Mouse (Mus musculus) kidney, adult 18-20 months (tissue): ENCODE measurements around the gene Kcnk7.
"Not testable (repeated sequence)": the region's sequence is repeated elsewhere in the genome, so short reads cannot be mapped to it uniquely, and the experiment has no call there.

Source experiments
- DNase-seq: peaks from one replicate; pipeline ENCODE4 v3.0.0; 2021

The Kcnk7 gene

GRCm38 (mm10) chr19:5704163-5704800 is at the start of gene Kcnk7:
Gene Kcnk7, plus strand, starts transcription at chr19:5704367.
- DNase-seq = no peak

GRCm38 (mm10) chr19:5654720-5655298 is 49.4 kb upstream of the Kcnk7 start:
- DNase-seq = no peak

GRCm38 (mm10) chr19:5660942-5661751 is 43.0 kb upstream of the Kcnk7 start:
- peak; percentile 55 for DNase-seq

GRCm38 (mm10) chr19:5662310-5662709 is 41.9 kb upstream of the Kcnk7 start:
- no peak for DNase-seq

GRCm38 (mm10) chr19:5662981-5663913 is 40.9 kb upstream of the Kcnk7 start, which contains the start of gene Sipa1:
Gene Sipa1, minus strand, starts transcription at chr19:5663707.
- DNase-seq = peak; percentile 95

- no peak for DNase-seq
Measured at GRCm38 (mm10) chr19:5664669-5665257, 39.4 kb upstream of the Kcnk7 start.

- DNase-seq = no peak
Measured at GRCm38 (mm10) chr19:5665465-5665864, 38.7 kb upstream of the Kcnk7 start.

- no peak for DNase-seq
Measured at GRCm38 (mm10) chr19:5666386-5666785, 37.8 kb upstream of the Kcnk7 start.

GRCm38 (mm10) chr19:5668372-5668771 is 35.8 kb upstream of the Kcnk7 start:
- no peak for DNase-seq

- peak; percentile 25 for DNase-seq
Measured at GRCm38 (mm10) chr19:5680432-5680831, 23.7 kb upstream of the Kcnk7 start.

GRCm38 (mm10) chr19:5684236-5684635 is 19.9 kb upstream of the Kcnk7 start:
- DNase-seq = no peak

GRCm38 (mm10) chr19:5684985-5685384 is 19.2 kb upstream of the Kcnk7 start:
- DNase-seq = no peak

GRCm38 (mm10) chr19:5685431-5685830 is 18.7 kb upstream of the Kcnk7 start:
- DNase-seq = no peak

- no peak for DNase-seq
Measured at GRCm38 (mm10) chr19:5685861-5686260, 18.3 kb upstream of the Kcnk7 start.

GRCm38 (mm10) chr19:5686437-5686836 is 17.7 kb upstream of the Kcnk7 start:
- DNase-seq = no peak

- not testable (repeated sequence) for DNase-seq
Measured at GRCm38 (mm10) chr19:5686954-5687353, 17.2 kb upstream of the Kcnk7 start.

- DNase-seq = no peak
Measured at GRCm38 (mm10) chr19:5687738-5688137, 16.4 kb upstream of the Kcnk7 start.

GRCm38 (mm10) chr19:5688200-5689087 is 15.7 kb upstream of the Kcnk7 start, which contains the start of the genes Map3k11 and Pcnx3:
Gene Map3k11, plus strand, starts transcription at chr19:5688742.
Gene Pcnx3, minus strand, starts transcription at chr19:5688908.
- peak; percentile 97 for DNase-seq

GRCm38 (mm10) chr19:5689088-5689428 is 15.1 kb upstream of the Kcnk7 start:
- DNase-seq = no peak

- DNase-seq = peak; percentile 92
Measured at GRCm38 (mm10) chr19:5689565-5690342, 14.4 kb upstream of the Kcnk7 start.
